In the genomic region with DNA sequence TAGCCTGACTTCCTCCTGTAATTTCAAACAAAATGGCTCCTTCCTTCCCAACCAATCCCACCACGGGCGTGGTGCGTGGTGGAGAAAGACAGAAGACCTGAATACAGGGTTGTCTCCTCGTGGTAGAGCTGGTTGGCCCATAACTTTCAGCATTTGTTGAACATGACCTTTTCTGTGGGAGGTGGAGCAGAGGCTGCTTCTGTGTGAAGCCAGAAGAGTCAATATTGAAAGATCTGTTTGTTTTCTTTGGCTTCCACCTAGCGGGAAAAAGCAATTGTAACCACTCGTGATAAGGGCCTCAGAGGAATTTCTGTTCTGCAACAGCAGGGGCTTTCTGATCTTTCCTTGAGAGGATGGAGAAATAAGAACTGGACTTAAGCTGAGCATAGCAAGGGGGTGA, we compare ENCODE assay signal across 24 mouse cellular contexts. TPM values are rescaled to one million over a fixed set of nuclear protein-coding genes. Genes with fewer than 3 reads are reported as not detected.
A peak's percentile ranks its signal among the peaks of the same experiment; 100 is the strongest.
DNase-seq lines count a peak whose midpoint lies in the region; ATAC-seq and TF ChIP-seq lines count a peak whose summit lies in the region.
"Had no signal": no experiment of that assay in that cellular context is flagged by ENCODE, and none has a peak within 500 bp of the region (broad histone marks: within the 10 kb centered on the region; RNA-seq: fewer than 3 reads in every experiment).

No protein-coding gene starts in this region.

- peak; percentile 97 for DNase-seq in heart, adult 11 months
- DNase-seq in heart, postnatal 25 days (ENCODE audit: low spot score) = no peak
- peak; percentile 62 for DNase-seq in liver, adult 2 months (ENCODE audit: extremely low read depth, low read depth, low spot score)
- DNase-seq in right cerebral cortex, postnatal 4 days = no peak
- DNase-seq in adrenal gland, adult 2 months = no peak
- DNase-seq: adrenal gland, postnatal 25 days; cerebellum, adult 11-12 months; cerebellum, postnatal 25 days; gastrocnemius, postnatal 10 days; heart, postnatal 4 days; kidney, postnatal 10 days; liver, embryonic 13.5 days; midbrain, embryonic 14.5 days; spleen, adult 18-20 months had no signal

- H3K36me3 ChIP-seq in liver, adult 2 months (ENCODE audit: control insufficient read depth, insufficient read depth, low read length) = no peaks in the 10 kb centered on the region
- no peaks in the 10 kb centered on the region for H3K36me3 ChIP-seq in liver, embryonic 12.5 days
- H3K36me3 ChIP-seq in lung, embryonic 16.5 days (ENCODE audit: control insufficient read depth, insufficient read depth, low read length) = no peaks in the 10 kb centered on the region
- H3K36me3 ChIP-seq in stomach, embryonic 15.5 days = no peaks in the 10 kb centered on the region
- H3K36me3 ChIP-seq: forebrain, embryonic 12.5 days; heart, embryonic 10.5 days; liver, embryonic 13.5 days had no signal

- H3K4me2 ChIP-seq in liver, embryonic 12.5 days = no peak overlapping the region
- no peak overlapping the region for H3K4me2 ChIP-seq in lung, embryonic 16.5 days (ENCODE audit: low read depth, low read length)
- no peak overlapping the region for H3K4me2 ChIP-seq in stomach, embryonic 15.5 days
- H3K4me2 ChIP-seq: forebrain, embryonic 12.5 days; liver, embryonic 13.5 days had no signal

- H3K79me2 ChIP-seq in liver, adult 2 months (ENCODE audit: control insufficient read depth, insufficient read depth, low read length) = no peaks in the 10 kb centered on the region

- no peak overlapping the region for H3K4me3 ChIP-seq in liver, adult 2 months (ENCODE audit: insufficient read depth, low read depth, low read length)
- no peak overlapping the region for H3K4me3 ChIP-seq in liver, embryonic 12.5 days
- no peak overlapping the region for H3K4me3 ChIP-seq in lung, embryonic 16.5 days (ENCODE audit: low read length)
- no peak overlapping the region for H3K4me3 ChIP-seq in stomach, embryonic 15.5 days (replicated peaks)
- H3K4me3 ChIP-seq: forebrain, embryonic 12.5 days; heart, embryonic 10.5 days; liver, embryonic 13.5 days; megakaryocyte, embryonic 14.5 days; myocyte had no signal

- ATAC-seq in liver, embryonic 12.5 days = no peak
- ATAC-seq in lung, embryonic 16.5 days (ENCODE audit: low read depth) = peak; percentile 75
- no peak for ATAC-seq in stomach, embryonic 15.5 days (ENCODE audit: insufficient read depth, low FRiP score, low read depth)
- ATAC-seq: hindbrain, embryonic 16.5 days; intestine, embryonic 16.5 days; Patski had no signal

- H3K9ac ChIP-seq in liver, adult 2 months (ENCODE audit: low read depth, low read length) = no peak overlapping the region
- H3K9ac ChIP-seq in liver, embryonic 12.5 days = no peak overlapping the region
- H3K9ac ChIP-seq in lung, embryonic 16.5 days (ENCODE audit: low read length) = no peak overlapping the region
- H3K9ac ChIP-seq in stomach, embryonic 15.5 days = no peak overlapping the region
- H3K9ac ChIP-seq: forebrain, embryonic 12.5 days; liver, embryonic 13.5 days had no signal

- H3K9me3 ChIP-seq in liver, embryonic 12.5 days (replicated peaks) = peaks cover 7% of the 10 kb centered on the region; the same call in 1 of the 2 replicates
- H3K9me3 ChIP-seq in lung, embryonic 16.5 days (ENCODE audit: control insufficient read depth, low read length) = no peaks in the 10 kb centered on the region
- no peaks in the 10 kb centered on the region for H3K9me3 ChIP-seq in stomach, embryonic 15.5 days
- H3K9me3 ChIP-seq: heart, embryonic 10.5 days had no signal

- intact Hi-C loops in heart, postnatal 25 days (cut with DNase I) = no loop called here

- TF ChIP-seq POLR2A in liver, adult 2 months (IDR thresholded peaks at IDR 0.05; ENCODE audit: extremely low read depth, insufficient read depth, low read length) = no peak

- WGBS in liver, adult 2 months = 13% methylated on average over 6 of the region's 6 CpGs
- WGBS in liver, embryonic 12.5 days (ENCODE audit: insufficient replicate concordance) = 56% methylated on average over 6 of the region's 6 CpGs
- 44% methylated on average over 6 of the region's 6 CpGs for WGBS in lung, embryonic 16.5 days
- 50% methylated on average over 6 of the region's 6 CpGs for WGBS in stomach, embryonic 15.5 days

- H3K4me1 ChIP-seq in liver, adult 2 months (ENCODE audit: control insufficient read depth, insufficient read depth, low read length) = no peaks in the 10 kb centered on the region; the same call in 1 of the 2 replicates
- H3K4me1 ChIP-seq in liver, embryonic 12.5 days = peaks cover 2% of the 10 kb centered on the region; the same call in 1 of the 2 replicates
- H3K4me1 ChIP-seq in lung, embryonic 16.5 days (replicated peaks; ENCODE audit: control insufficient read depth, insufficient read depth, low read length) = peaks cover 12% of the 10 kb centered on the region
- H3K4me1 ChIP-seq in stomach, embryonic 15.5 days = no peaks in the 10 kb centered on the region

- no peaks in the 10 kb centered on the region for H3K27me3 ChIP-seq in liver, adult 2 months (ENCODE audit: control insufficient read depth, insufficient read depth, low read length)
- H3K27me3 ChIP-seq in liver, embryonic 12.5 days (replicated peaks) = no peaks in the 10 kb centered on the region; the same call in 1 of the 2 replicates
- H3K27me3 ChIP-seq in lung, embryonic 16.5 days (ENCODE audit: control insufficient read depth, insufficient read depth, low read depth, low read length) = no peaks in the 10 kb centered on the region
- H3K27me3 ChIP-seq in stomach, embryonic 15.5 days (replicated peaks) = no peaks in the 10 kb centered on the region
- H3K27me3 ChIP-seq: liver, embryonic 13.5 days had no signal

- no peak overlapping the region for H3K27ac ChIP-seq in liver, adult 2 months (replicated peaks; ENCODE audit: insufficient read depth, low read depth, low read length)
- no peak overlapping the region for H3K27ac ChIP-seq in liver, embryonic 12.5 days
- H3K27ac ChIP-seq in lung, embryonic 16.5 days (ENCODE audit: low read length) = peak overlapping the region; percentile 82
- 0 out of 2 replicates have a peak overlapping the region, but pooled peaks have one; percentile 5 for H3K27ac ChIP-seq in stomach, embryonic 15.5 days
- H3K27ac ChIP-seq: forebrain, embryonic 12.5 days; heart, embryonic 10.5 days; liver, embryonic 13.5 days had no signal

- no peak for TF ChIP-seq CTCF in liver, adult 2 months (IDR thresholded peaks at IDR 0.05; ENCODE audit: low read depth, low read length)

RNA-seq across cellular contexts. Expression of gene Cracr2a, which starts 5.6 kb away (rescaled TPM):
- 1 to 10 TPM; 1.5 to 1.6 TPM for total RNA-seq in heart, postnatal 25 days (2021)
- 0.09 and 0.13 TPM in 2 replicates for total RNA-seq in liver, adult 2 months (2014; rRNA removed)
- polyA plus RNA-seq in liver, adult 2 months (2012; rRNA removed) = 0.02 and 0.07 TPM in 2 replicates
- 1.3 and 1.7 TPM in 2 replicates for polyA plus RNA-seq in liver, embryonic 12.5 days (2016; fragmentation: Nextera tagmentation; extraction: Ambion mirVana)
- 4.3 and 4.7 TPM in 2 replicates for polyA plus RNA-seq in lung, embryonic 16.5 days (2015; fragmentation: Nextera tagmentation; extraction: Ambion mirVana)
- polyA plus RNA-seq in stomach, embryonic 15.5 days (2015; fragmentation: Nextera tagmentation; extraction: Ambion mirVana) = 2.4 and 2.8 TPM in 2 replicates
- total RNA-seq in adrenal gland, adult 2 months (2021) = 1 to 10 TPM; 1.9 to 3.0 TPM
- polyA plus RNA-seq in adrenal gland, adult 2 months (2012; rRNA removed) = 0.66 and 1.0 TPM in 2 replicates
- polyA plus RNA-seq: myocyte, Patski had no signal

Comparison
In these comparisons a context has a peak if more than half of its experiments do, and no peak if none do; other contexts are left out.
1. DNase-seq: peak in heart, adult 11 months (single experiment) and liver, adult 2 months (single experiment); none in heart, postnatal 25 days (single experiment), right cerebral cortex, postnatal 4 days (single experiment) and adrenal gland, adult 2 months (single experiment).
2. H3K27ac ChIP-seq: peak in lung, embryonic 16.5 days (single experiment) and stomach, embryonic 15.5 days (single experiment); none in liver, adult 2 months (single experiment) and liver, embryonic 12.5 days (single experiment).